Mouse (Mus musculus): ENCODE measurements around the gene Gm27027. TPM values are rescaled to one million over a fixed set of nuclear protein-coding genes. Genes with fewer than 3 reads are reported as not detected.

Gene Gm27027
- polyA plus RNA-seq, 1 experiment from 2014 or later, result not detected

DNA sequence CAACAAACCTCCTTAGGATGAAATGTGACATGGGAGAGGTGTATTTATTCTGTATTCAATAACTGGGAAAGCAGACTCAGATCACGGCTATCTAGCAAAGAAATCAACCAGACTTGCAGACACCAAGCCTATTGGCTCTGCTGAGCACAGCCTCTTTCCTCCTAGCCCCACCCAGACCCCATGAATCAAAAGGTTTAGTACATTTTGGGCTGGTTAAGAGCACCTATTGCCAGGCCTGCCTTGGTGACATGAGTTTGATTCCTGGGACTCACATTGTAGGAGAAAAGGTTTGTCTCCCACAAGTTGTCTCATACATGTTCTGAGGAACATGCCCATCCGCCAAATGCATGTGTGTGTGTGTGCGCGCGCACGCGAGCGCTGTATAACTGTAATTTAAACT is 70.0 kb downstream of the Gm27027 start:
- no peak for ATAC-seq (replicated peaks; ENCODE audit: insufficient number of reproducible peaks, insufficient read depth, low FRiP score, low read depth)
- H3K9ac ChIP-seq, result no peak overlapping the region
- WGBS, result 91% methylated on average over 8 of the region's 8 CpGs

DNA sequence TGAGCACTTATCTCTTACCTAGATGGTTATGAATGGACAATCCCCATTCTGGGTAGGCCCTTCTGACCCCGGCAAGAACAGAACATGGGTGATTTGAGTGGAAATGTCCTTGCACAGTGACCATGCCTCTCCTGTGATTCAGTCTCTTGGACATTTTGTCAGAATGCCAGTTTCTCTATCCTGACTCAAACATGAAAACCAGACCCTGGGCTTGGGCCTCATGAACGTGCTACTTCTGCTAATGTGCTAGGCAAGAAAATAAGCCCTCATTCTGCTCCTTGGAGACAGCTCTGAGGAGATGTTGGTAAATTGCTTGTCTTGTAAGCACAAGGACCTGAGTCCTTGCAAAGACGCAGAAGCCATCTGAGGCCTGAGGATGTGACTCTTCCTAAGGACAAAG is 77.1 kb downstream of the Gm27027 start:
- no peaks in the 10 kb centered on the region for H3K27me3 ChIP-seq
- H3K9me3 ChIP-seq (replicated peaks), result no peaks in the 10 kb centered on the region
- H3K4me1 ChIP-seq (replicated peaks), result no peaks in the 10 kb centered on the region
- no peak overlapping the region for H3K4me2 ChIP-seq
- no peak overlapping the region for H3K9ac ChIP-seq
- no peak overlapping the region for H3K27ac ChIP-seq
- no peak overlapping the region for H3K4me3 ChIP-seq
- H3K36me3 ChIP-seq, result no peaks in the 10 kb centered on the region
- WGBS, result 74% methylated on average over 3 of the region's 3 CpGs
- ATAC-seq (replicated peaks; ENCODE audit: insufficient number of reproducible peaks, insufficient read depth, low FRiP score, low read depth), result no peak

More for the DNA sequence above, 70.0 kb downstream of the Gm27027 start:
- Histone ChIP-seq H3K4me3 (no peak overlapping the region), H3K9me3 (replicated peaks) (no peaks in the 10 kb centered on the region), H3K4me1 (replicated peaks) (no peaks in the 10 kb centered on the region), H3K27ac (no peak overlapping the region), H3K27me3 (peaks cover 13% of the 10 kb centered on the region), H3K36me3 (no peaks in the 10 kb centered on the region), H3K4me2 (no peak overlapping the region)

DNA sequence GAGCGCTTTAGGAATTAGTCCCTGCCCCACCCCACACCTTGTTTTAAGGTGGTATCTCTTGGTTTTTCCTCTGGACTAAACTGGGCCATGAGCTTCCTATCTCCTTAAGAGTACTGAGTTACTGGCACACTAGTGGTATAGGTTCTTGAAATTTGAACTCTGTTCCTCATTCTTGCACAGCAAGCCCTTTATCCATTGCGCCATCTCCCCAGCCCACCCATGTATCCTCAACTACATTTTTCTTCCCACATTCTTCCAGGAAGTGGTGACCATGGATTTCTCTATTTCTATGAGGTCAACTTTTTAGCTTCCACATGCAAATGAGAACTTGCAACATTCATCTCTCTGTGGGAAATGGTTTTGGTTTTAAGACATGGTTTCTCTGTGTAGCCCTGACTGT is 82.6 kb downstream of the Gm27027 start:
- ATAC-seq (replicated peaks; ENCODE audit: insufficient number of reproducible peaks, insufficient read depth, low FRiP score, low read depth), result no peak
- WGBS, result 83% methylated on average over 2 of the region's 2 CpGs
- Histone ChIP-seq H3K4me3 (no peak overlapping the region), H3K36me3 (no peaks in the 10 kb centered on the region), H3K4me1 (replicated peaks) (no peaks in the 10 kb centered on the region), H3K9me3 (replicated peaks) (no peaks in the 10 kb centered on the region), H3K4me2 (no peak overlapping the region), H3K27me3 (peaks cover 9% of the 10 kb centered on the region; the same call in 1 of the 2 replicates), H3K27ac (no peak overlapping the region), H3K9ac (no peak overlapping the region)

DNA sequence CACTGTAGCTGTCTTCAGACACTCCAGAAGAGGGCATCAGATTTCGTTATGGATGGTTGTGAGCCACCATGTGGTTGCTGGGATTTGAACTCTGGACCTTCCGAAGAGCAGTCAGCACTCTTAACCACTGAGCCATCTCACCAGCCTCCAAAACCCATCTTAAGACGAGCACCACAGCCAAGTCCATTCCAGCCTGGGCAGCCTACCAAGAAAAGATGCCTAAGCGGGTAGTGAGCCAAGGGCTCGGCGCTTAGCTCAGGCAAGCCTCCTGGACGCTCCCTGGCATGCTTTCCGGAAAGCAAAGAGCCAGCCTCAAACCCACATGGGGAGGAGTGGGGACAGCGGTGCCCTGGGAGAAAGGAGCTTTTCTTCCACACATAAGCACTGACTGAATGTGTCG is 84.2 kb downstream of the Gm27027 start:
- H3K9me3 ChIP-seq (replicated peaks), result no peaks in the 10 kb centered on the region
- ATAC-seq (replicated peaks; ENCODE audit: insufficient number of reproducible peaks, insufficient read depth, low FRiP score, low read depth), result no peak
- H3K4me1 ChIP-seq (replicated peaks), result 0 out of 2 replicates have a peak, but pooled peaks cover 4% of the 10 kb centered on the region
- H3K9ac ChIP-seq, result no peak overlapping the region
- 72% methylated on average over 10 of the region's 10 CpGs for WGBS
- H3K4me3 ChIP-seq, result no peak overlapping the region
- no peaks in the 10 kb centered on the region for H3K36me3 ChIP-seq
- no peak overlapping the region for H3K27ac ChIP-seq
- H3K4me2 ChIP-seq, result no peak overlapping the region
- peaks cover 15% of the 10 kb centered on the region; the same call in 1 of the 2 replicates for H3K27me3 ChIP-seq

DNA sequence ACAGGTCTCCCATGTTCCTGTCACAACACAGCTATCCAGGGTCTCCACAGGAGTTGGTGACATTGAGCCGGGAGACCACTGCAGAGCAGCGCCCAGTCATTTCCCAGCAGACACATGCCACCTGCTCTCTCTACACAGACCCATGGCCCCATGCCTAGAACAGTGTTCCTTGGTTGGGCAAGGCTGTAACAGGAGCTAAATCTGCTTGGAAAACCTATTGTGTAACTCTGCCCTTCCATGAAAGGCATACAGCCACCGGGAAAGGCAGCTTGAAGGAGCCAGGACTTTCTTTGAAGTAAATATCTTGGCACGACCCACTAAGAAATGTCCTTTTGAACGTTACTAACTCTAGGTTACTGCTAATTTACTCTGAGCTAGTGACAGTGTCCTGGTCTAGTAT is 86.4 kb downstream of the Gm27027 start:
- H3K9ac ChIP-seq, result no peak overlapping the region
- WGBS, result 73% methylated on average over 5 of the region's 5 CpGs
- H3K27ac ChIP-seq, result no peak overlapping the region
- ATAC-seq (replicated peaks; ENCODE audit: insufficient number of reproducible peaks, insufficient read depth, low FRiP score, low read depth), result no peak
- H3K9me3 ChIP-seq (replicated peaks), result no peaks in the 10 kb centered on the region
- 0 out of 2 replicates have a peak, but pooled peaks cover 4% of the 10 kb centered on the region for H3K4me1 ChIP-seq (replicated peaks)
- peaks cover 15% of the 10 kb centered on the region; the same call in 1 of the 2 replicates for H3K27me3 ChIP-seq
- no peak overlapping the region for H3K4me2 ChIP-seq
- H3K36me3 ChIP-seq, result no peaks in the 10 kb centered on the region
- no peak overlapping the region for H3K4me3 ChIP-seq

DNA sequence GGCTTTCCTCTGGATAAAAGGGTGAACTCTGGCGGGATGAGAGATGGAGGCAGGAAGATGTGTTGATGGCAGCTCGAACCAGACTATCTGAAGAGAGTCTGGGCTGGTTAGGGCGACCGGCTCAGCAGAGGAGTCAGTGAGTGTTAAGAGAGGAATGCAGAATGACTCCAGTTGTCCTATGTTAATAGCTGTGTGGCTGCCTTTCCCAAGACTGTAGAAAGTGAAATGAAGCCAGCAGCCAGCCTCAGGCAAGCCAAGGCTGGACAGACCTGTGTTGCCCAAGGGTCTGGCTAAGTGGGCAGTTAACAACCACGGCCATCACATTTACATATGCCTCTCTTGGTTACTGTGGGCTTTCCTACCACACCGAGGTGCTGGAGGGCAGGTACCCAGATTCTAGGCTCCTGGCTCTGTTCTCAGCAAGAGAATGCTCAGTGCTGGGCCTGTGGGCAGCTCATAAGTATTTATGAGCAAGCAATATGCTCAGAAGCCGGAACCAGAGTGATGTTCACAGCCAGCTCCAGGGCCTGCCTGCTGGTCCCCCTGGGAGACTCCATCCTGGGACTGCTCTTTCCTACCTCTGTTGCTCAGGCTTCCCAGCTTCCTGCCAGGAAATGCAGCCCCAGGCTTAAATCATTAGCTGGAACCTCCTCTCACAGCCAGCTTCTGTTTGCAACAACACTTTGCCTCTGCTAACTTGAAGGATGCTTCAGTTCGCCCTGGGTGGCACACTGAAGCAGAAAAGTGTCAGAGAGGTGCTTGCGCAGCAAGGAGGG is 88.4 kb downstream of the Gm27027 start:
- peaks cover 13% of the 10 kb centered on the region for H3K4me1 ChIP-seq (replicated peaks)
- 45% methylated on average over 9 of the region's 9 CpGs for WGBS
- no peak overlapping the region for H3K4me2 ChIP-seq
- H3K4me3 ChIP-seq, result no peak overlapping the region
- H3K9ac ChIP-seq, result no peak overlapping the region
- H3K9me3 ChIP-seq (replicated peaks), result no peaks in the 10 kb centered on the region
- H3K27ac ChIP-seq, result no peak overlapping the region
- H3K27me3 ChIP-seq, result peaks cover 15% of the 10 kb centered on the region; the same call in 1 of the 2 replicates
- no peaks in the 10 kb centered on the region for H3K36me3 ChIP-seq
- ATAC-seq (replicated peaks; ENCODE audit: insufficient number of reproducible peaks, insufficient read depth, low FRiP score, low read depth), result no peak

Other genes with a start within 250 kb of the Gm27027 start
- 57.6 and 83.1 TPM in 2 replicates for gene Ext2, start 173.8 kb downstream of the Gm27027 start, polyA plus RNA-seq (2015; fragmentation: Nextera tagmentation; extraction: Ambion mirVana)
- 5.5 and 5.9 TPM in 2 replicates for gene Accs, start 146.4 kb downstream of the Gm27027 start, polyA plus RNA-seq (2015; fragmentation: Nextera tagmentation; extraction: Ambion mirVana)
- not detected in 2 replicates for gene Accsl, start 127.2 kb downstream of the Gm27027 start, polyA plus RNA-seq (2015; fragmentation: Nextera tagmentation; extraction: Ambion mirVana)
- gene Gm13889, start 39.2 kb downstream of the Gm27027 start, polyA plus RNA-seq (2015; fragmentation: Nextera tagmentation; extraction: Ambion mirVana), result 7.6 and 9.4 TPM in 2 replicates
- gene Alkbh3, start 14.5 kb upstream of the Gm27027 start, polyA plus RNA-seq (2015; fragmentation: Nextera tagmentation; extraction: Ambion mirVana), result 59.2 and 64.7 TPM in 2 replicates
- 58.7 and 70.3 TPM in 2 replicates for gene Hsd17b12, start 161.6 kb upstream of the Gm27027 start, polyA plus RNA-seq (2015; fragmentation: Nextera tagmentation; extraction: Ambion mirVana)

All from heart, embryonic 15.5 days (tissue).